Mouse (Mus musculus): ENCODE results near the gene Tufm. TPM values are rescaled to one million over a fixed set of nuclear protein-coding genes. Genes with fewer than 3 reads are reported as not detected.

The Tufm gene
- total RNA-seq, 4 experiments from 2014 or later: 77.6 to 99.8 (median 84.1) TPM

DNA sequence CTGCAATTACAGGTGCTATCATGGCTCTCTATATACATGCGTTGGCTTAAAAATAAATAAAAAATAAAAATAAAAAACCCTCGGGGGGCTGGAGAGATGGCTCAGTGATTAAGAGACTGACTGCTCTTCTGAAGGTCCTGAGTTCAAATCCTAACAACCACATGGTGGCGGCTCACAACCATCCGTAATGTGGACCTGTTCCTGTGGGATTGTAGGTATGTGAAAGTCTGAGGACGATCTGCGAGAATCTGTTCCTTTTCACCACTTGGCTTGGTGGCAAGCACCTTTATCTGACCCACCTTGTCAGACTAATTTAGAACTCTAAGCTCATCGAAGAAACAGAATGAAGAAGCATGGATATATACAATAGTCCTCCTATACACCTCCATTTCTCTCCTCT lies 12.3 kb downstream of the Tufm start:
- DNase-seq (ENCODE audit: low spot score in 2 of 2): no peak

DNA sequence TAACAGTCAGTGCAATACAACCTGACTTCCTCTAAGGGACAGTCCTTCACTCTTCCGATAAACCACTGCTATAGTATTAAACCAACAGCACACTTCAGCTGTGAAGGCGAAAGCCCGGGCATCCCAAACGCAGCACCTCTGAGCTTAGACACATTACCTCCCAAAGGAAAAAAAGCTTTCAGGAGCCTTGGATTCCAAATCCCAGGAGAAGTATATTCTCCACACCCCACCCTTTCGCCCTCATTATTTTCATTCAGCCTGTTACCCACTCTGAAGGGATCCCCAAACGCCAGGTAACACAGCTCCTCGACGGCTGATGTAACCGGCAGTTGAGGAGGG lies 14.5 kb downstream of the Tufm start:
- no peak for DNase-seq (ENCODE audit: low spot score in 2 of 2)

DNA sequence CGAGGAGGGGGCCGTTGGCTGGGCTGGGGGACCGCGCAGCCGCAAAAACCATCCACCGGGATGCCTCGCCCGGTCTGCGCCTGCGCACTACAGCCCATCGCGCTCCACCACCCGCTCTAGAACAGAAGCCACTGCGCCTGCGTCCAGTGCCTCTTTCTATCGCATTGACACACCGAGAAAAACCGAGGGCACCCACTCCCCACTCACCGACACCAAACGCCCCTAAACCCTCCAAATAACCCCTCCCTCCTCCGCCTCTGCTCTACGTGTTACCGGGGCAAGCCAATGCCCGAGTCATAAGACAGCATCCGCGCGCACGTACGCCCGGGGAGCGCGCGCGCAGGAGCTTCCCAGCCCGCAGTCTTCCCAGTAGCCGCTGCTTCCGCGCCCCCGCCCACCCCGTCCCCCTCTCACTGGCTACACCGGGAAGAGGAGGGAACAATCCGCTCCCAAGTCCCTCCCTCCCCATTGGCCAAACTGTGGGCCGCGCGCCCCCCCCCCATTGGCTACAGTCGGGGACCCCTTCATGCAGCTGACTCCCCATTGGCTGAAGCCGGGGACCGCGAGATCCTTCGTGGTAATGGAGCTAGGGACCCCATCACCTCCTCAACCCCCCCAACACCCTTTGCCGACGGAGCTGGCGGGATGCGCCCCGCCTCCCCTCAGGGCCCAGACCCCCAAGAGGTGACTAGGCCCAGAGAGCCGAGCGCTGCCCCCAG lies 15.0 kb downstream of the Tufm start:
- peak; percentile 89 to 94 for DNase-seq (ENCODE audit: low spot score in 2 of 2)

DNA sequence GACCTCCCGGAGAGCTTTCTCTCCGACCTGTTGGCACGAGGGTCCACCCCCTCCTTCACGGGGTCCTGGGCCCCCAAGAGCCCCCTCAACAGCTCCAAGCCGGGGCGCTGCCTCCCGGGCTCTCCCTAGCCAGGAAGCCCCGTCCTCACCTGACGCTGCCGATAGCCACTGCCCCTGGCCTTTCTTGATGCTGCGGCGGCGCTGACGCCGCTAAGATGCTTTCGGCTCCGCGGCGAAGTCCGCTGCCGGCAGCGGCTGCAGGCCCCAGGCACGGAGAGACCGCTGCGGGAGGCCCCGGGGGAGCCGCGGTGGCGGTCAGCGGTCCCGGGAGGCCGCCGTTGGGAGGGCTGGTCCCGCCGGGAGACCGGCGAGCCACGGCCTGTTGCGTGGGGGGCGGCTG lies 15.6 kb downstream of the Tufm start:
- DNase-seq (ENCODE audit: low spot score in 2 of 2): no peak

DNA sequence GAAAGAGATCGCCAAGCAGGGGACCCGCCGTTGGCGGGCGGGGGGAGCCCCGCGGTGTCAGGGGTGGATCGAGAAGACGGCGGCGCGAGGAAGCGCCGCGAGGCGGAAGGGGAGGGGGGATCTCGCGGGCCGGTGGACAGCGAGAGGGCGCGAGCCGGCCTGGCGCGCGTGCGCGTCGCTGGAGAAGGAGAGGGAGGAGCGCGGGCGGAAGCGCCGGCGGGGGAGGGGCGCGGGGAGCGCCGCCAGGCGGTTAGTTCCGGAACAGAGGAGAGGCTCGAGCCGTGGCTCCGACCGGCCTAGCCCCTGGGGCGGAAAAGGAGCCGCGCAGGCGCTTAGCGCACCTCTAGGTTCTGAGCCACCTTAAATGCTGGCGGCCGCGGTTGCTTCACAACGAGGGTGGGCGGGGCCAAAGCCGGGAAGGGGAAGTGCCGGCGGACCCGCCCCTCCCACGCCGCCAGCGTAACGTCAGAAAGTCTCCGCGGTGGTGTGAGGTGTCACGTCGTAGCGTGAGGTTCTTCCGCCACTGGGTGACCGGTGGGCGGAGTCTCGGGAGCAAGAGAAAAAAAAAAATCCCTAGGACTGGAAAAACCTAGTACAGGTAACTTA lies 16.2 kb downstream of the Tufm start, which contains the start of gene Atxn2l:
Gene Atxn2l (minus strand): TSS at position 165 of the 606 bp plus-strand sequence.
- peak; percentile 97 to 98 for DNase-seq (ENCODE audit: low spot score in 2 of 2)

DNA sequence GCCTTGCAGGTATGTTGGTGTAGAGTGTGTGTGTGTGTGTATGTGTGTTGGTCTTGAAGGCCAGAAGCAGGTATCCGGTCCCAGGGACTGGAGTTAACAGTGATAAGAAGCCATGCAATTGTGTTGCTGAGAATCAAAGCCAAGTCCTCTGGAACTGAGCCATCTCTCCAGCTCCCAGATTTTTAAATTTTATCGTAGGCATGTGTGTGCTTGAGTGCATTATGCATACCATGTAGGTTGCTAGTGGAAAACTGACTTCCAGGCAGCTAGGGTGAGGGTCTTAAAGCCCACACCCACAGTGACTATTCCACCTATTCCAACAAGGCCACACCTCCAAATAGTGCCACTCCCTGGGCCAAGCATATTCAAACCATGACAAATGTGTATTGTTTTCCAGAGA lies 17.8 kb downstream of the Tufm start:
- no peak for DNase-seq (ENCODE audit: low spot score in 2 of 2)

DNA sequence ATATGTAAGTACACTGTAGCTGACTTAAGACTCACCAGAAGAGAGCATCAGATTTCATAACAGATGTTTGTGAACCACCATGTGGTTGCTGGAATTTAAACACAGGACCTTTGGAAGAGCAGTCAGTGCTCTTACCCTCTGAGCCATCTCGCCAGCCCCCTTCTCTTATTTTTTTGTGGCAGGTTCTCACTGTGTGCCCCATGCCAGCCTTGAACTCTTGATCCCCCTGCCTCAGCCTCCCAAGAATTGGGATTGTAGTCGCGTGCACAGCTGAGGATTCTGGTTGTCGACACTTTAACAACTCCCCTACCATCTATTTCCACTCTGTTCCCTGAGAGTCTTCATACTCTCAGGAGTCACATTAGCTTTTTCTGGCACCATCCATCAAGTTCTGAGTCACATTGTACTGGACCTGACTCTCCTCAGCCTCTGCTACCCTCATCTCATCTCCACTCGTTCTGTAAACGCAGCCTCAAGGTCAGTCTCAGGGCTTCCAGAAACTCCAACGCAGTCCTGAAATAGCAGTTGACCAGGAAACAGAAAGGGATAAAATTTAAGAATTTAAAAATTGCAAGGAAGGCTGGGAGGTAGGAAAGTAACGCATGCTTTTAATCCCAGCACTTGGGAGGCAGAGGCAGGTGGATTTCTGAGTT lies 20.1 kb downstream of the Tufm start:
- DNase-seq (ENCODE audit: low spot score in 2 of 2): no peak

DNA sequence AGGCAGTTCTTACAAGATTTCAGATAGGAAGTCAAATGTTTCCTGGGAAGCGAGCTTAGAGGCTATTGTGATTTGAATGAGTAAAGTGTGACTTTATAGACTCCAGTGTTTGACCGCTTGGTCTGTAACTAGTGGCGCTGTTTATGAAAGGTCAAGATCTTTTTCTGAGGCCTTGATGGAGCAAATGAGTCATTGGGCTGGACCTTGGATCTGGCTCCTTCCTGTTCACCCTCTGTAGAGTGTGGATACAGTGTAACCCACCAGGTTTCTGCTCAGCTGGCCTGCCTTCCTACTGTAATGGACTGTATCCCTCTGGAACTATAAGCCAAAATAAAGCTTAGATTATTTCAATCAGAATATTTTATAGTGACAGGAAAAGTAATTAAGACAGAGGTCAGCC lies 24.1 kb downstream of the Tufm start:
- DNase-seq (ENCODE audit: low spot score in 2 of 2): no peak

DNA sequence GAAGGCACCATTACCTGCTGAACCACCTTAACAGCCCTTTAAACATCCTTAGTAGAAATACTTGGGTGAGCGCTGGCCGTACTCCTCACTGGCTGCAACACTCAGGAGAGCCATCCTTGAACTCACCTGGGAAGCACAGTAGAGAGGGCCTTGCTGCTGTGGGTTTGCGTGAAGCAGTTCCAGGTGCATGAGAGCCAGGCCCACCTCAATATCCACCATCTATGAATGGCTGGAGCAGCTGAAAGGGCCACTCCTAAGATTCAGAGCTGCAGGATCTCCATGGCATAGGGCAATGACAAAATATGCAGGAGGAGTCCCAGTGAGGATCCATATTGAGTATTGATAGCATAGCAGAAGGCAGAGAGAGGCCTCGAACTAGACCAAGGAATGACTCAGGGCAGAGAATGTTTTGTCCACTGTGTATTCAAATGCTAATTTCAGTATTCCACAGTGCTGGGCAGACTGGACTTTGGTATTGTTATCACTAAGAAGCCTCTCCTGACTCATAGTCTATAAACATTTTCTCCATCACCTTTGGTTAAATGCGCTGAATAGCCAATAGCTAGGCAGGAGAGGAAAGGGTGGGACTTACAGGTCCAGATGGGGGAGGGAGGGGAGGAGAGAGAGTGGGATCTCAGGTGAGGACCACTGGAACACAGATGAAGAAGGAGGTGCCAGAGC lies 31.2 kb downstream of the Tufm start:
- no peak for DNase-seq (ENCODE audit: low spot score in 2 of 2)

DNA sequence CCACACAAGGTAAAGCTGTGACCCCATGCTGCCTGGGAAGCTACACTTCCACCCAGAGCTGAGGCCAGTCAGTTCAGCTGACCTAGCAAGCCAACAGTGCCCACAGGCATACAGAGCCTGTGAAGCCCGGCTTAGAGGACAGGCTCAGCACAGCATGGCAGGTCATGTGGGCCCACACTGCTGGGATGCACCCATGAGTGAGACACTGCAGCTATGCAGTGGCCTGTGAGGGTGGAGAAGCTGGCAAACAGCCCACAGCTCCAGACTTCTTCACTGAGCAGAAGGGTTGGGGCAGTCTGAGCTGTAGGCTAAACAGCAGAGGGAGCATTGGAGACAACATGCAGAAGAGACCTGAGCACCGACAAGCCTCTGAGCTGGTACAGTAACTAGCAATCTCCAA lies 32.4 kb downstream of the Tufm start:
- DNase-seq (ENCODE audit: low spot score in 2 of 2): no peak

DNA sequence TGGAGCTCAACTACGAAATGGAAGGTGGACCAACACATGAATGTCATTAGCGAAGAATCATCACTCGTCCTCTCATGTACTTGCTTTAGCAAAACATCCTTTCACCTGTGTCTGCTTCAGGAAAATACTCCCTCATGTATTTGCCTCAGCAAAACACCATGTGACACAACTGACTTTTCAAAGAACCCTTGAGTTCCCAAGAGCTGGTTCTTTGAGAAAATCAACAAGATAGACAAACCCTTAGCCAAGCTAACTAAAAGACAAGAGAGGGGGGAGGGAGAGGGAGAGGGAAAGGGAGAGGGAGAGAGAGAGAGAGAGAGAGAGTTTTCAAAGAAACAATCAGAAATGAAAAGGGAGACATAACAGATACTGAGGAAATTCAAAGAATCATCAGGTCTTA lies 36.2 kb downstream of the Tufm start:
- DNase-seq (ENCODE audit: low spot score in 2 of 2): no peak

DNA sequence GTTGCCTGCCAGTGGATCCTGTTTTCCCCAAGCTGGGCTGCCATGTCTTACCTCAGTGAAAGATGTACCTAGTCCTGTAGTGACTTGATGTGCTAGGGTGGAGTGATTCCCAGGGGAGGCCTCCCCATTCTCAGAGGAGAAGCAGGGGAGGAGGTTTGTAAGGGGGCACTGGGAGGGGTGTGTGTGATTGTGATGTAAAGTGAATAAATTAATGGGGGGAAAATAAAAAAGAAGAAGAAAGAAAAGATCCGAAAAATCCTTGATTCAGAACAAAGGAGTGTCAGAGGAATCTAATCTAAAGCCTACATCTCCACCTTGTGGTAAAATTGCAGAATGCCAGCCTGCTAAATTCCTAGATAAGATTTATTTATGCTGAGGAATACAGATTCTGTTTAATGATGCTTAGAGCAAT lies 41.0 kb downstream of the Tufm start:
- peak in 1 of 2 experiments; percentile 15 for DNase-seq (ENCODE audit: low spot score in 2 of 2)

DNA sequence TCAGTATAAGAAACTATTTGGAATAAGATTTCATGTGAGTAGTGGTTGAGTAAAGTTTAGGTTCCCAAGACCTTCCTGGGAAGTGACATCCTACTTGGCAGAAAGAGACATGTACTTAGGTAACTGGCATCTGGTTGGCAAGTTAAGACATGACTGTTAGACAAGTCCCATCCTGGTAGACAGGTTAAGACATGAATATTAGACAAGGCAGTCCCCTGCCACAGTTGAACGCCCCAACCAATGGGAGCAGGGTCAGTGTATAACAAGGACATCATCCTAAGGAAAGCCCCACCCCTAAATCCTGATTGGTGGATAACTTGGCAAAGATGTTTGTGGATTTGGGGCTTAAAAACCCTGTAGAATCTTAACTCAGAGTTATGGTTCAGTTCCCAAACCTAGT lies 46.3 kb downstream of the Tufm start:
- no peak for DNase-seq (ENCODE audit: low spot score in 2 of 2)

DNA sequence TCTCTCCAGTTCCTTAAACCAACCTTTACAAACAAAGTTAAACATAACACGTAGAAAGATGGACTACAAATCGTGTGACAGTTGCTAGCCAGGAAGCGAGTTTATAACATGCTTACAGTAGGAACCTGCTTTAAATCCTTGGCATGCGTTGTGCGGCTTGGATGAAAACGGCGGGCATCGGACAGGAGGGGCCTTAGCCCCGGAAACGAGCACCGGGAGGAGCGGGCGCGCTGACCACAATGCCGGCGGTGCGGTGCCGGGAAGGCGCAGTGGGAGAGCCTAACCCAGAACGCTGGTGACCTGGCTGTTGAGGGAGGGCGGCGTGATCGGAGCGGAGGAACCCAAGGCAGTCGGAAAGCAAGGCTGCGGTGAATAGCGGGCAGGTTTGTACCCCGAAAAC lies 48.6 kb downstream of the Tufm start:
- DNase-seq (ENCODE audit: low spot score in 2 of 2): no peak

DNA sequence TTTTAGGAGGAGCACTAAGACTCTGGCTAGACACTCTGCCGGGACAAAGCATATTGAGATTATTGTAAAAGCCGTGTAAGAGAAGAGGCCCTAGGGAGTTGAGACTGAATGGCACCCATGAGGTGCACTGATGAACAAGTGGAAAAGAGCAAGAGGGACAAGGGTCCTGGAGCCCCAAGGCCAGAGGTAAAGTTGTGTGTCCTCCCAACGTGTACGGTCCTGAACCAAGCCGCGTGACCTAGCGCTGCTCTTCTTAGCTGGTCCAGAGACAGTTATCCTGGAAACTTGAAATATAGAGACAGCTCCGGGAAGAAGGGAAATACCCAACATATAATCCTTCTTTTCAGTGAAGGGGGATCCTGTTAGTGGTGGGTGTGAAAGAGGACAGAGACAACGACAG lies 49.3 kb downstream of the Tufm start:
- no peak for DNase-seq (ENCODE audit: low spot score in 2 of 2)

DNA sequence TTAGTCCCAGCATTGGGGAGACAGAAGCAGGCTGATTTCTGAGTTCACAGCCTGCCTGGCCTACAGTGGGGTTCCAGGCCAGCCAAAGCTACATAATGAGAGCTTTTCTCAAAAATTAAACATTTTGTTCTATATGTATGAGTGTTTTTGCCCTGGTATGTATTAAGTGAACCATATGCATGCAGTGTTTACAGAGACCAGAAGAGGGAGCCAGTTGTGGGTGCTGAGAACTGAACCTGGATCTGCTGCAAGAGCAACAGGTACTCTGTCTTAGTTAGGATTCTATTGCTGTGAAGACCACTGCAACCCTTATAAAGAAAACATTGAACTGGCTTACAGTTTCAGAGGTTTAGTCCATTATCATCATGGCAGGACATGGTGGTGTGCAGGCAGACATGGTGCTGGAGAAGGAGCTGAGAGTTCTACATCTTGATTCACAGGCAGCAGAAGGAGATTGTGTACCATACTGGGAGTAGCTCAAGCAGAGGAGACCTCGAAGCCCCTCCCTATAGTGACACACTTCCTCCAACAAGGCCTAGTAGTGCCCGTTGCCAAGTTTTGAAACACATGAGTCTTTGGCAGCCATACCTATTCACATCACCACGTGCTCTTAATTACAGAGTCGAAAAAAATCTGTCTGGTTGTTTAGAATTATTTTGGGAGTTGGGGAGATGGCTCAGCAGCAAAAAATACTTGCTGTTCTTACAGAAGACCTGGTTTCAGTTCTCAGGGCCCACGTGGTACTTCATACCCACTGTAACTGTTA lies 50.8 kb downstream of the Tufm start:
- DNase-seq (ENCODE audit: low spot score in 2 of 2): no peak

Other genes with a start within 250 kb of the Tufm start
- 10 to 100 TPM; 50.0 to 62.1 (median 56.5) TPM for gene Sbk1, start 214.7 kb upstream of the Tufm start, total RNA-seq (2022)
- gene Lat, start 117.8 kb upstream of the Tufm start, total RNA-seq (2022): 1 to 10 TPM in 1 of 4 experiments, under 1 TPM in 3; 0.30 to 1.1 (median 0.84) TPM
- gene Spns1, start 109.9 kb upstream of the Tufm start, total RNA-seq (2022): 10 to 100 TPM; 69.2 to 85.9 (median 79.1) TPM
- 1 to 10 TPM; 4.4 to 6.4 (median 5.3) TPM for gene Nfatc2ip, start 90.6 kb upstream of the Tufm start, total RNA-seq (2022)
- gene Cd19, start 72.5 kb upstream of the Tufm start, total RNA-seq (2022): not detected
- 10 to 100 TPM; 12.0 to 16.0 (median 13.7) TPM for gene Rabep2, start 58.6 kb upstream of the Tufm start, total RNA-seq (2022)
- 1 to 10 TPM in 3 of 4 experiments, under 1 TPM in 1; 0.95 to 9.4 (median 5.3) TPM for gene Atp2a1, start 24.3 kb upstream of the Tufm start, total RNA-seq (2022)
- gene Sh2b1, start 11.9 kb upstream of the Tufm start, total RNA-seq (2022): 10 to 100 TPM; 64.2 to 70.0 (median 67.1) TPM
- gene Atxn2l, start 16.1 kb downstream of the Tufm start, total RNA-seq (2022): 100 to 1,000 TPM in 3 of 4 experiments, 10 to 100 TPM in 1; 98.1 to 122 (median 112) TPM
- 100 to 1,000 TPM; 173 to 189 (median 180) TPM for gene Eif3c, start 79.0 kb downstream of the Tufm start, total RNA-seq (2022)
- gene Apobr, start 97.6 kb downstream of the Tufm start, total RNA-seq (2022): 1 to 10 TPM in 2 of 4 experiments, under 1 TPM in 2; 0.63 to 1.4 (median 1.0) TPM
- 10 to 100 TPM; 28.5 to 49.0 (median 38.7) TPM for gene Cln3, start 98.5 kb downstream of the Tufm start, total RNA-seq (2022)
- gene Il27, start 107.6 kb downstream of the Tufm start, total RNA-seq (2022): not detected
- gene Nupr1, start 143.5 kb downstream of the Tufm start, total RNA-seq (2022): 10 to 100 TPM; 15.3 to 22.6 (median 17.7) TPM
- gene Sgf29, start 161.9 kb downstream of the Tufm start, total RNA-seq (2022): 10 to 100 TPM; 28.4 to 39.0 (median 33.6) TPM
- gene Sult1a1, start 189.1 kb downstream of the Tufm start, total RNA-seq (2022): 1 to 10 TPM; 6.3 to 9.0 (median 7.9) TPM
- gene Bola2, start 208.0 kb downstream of the Tufm start, total RNA-seq (2022): 10 to 100 TPM; 82.1 to 97.0 (median 90.2) TPM
- gene Slx1b, start 208.4 kb downstream of the Tufm start, total RNA-seq (2022): 10 to 100 TPM; 17.1 to 23.0 (median 19.6) TPM
- gene Coro1a, start 220.4 kb downstream of the Tufm start, total RNA-seq (2022): 100 to 1,000 TPM; 132 to 162 (median 149) TPM

Measured in left cerebral cortex, adult 8-10 months (tissue).